Mouse (Mus musculus) lung, embryonic 15.5 days (tissue): ENCODE data around the gene Mymk. TPM values are rescaled to one million over a fixed set of nuclear protein-coding genes. Genes with fewer than 3 reads are reported as not detected.

Experiments used
- ATAC-seq: fragments of 200-750 bp; cut with Nextera tagmentation; 2 replicates; pipeline ENCODE4 v1.8.0; 2017; ENCODE audit warnings: moderate number of reproducible peaks, borderline replicate concordance; ENCODE audit not compliant: low FRiP score, low TSS enrichment; ENCODE audit errors: extremely low read depth
- H3K27ac ChIP-seq: fragments of 300-500 bp; sonication (generic); 2 replicates; pipeline ENCODE4 v1.5.1; 2015; ENCODE audit warnings: moderate library complexity, mild to moderate bottlenecking, inconsistent platforms
- H3K27me3 ChIP-seq: fragments of 300-500 bp; sonication (generic); 2 replicates; pipeline ENCODE4 v1.6.1; 2015; ENCODE audit warnings: inconsistent platforms
- H3K36me3 ChIP-seq: fragments of 300-500 bp; sonication (generic); 2 replicates; pipeline ENCODE4 v1.6.1; 2015; ENCODE audit warnings: inconsistent platforms
- H3K4me1 ChIP-seq: fragments of 300-500 bp; sonication (generic); 2 replicates; pipeline ENCODE4 v1.6.1; 2015; ENCODE audit warnings: inconsistent platforms
- H3K4me2 ChIP-seq: fragments of 300-500 bp; sonication (generic); 2 replicates; pipeline ENCODE4 v1.6.1; 2015; ENCODE audit warnings: inconsistent platforms, mild to moderate bottlenecking, moderate library complexity
- H3K4me3 ChIP-seq: fragments of 300-500 bp; sonication (generic); 2 replicates; pipeline ENCODE4 v1.5.1; 2015; ENCODE audit warnings: mild to moderate bottlenecking, inconsistent platforms
- H3K9ac ChIP-seq: fragments of 300-500 bp; sonication (generic); 2 replicates; pipeline ENCODE4 v1.6.1; 2015; ENCODE audit warnings: inconsistent platforms
- H3K9me3 ChIP-seq: fragments of 300-500 bp; sonication (generic); 2 replicates; pipeline ENCODE4 v1.6.1; 2016; ENCODE audit warnings: inconsistent platforms
- WGBS: fragments of 180-500 bp; shearing (Covaris S2); methylation state at CpG from one replicate; pipeline ENCODE4 v1.1.7; 2015; 5-methylcytosine and 5-hydroxymethylcytosine counted together
- polyA plus RNA-seq: library from polyadenylated mRNA; unstranded; fragments of >200 nt; fragmentation: Nextera tagmentation; extraction: Ambion mirVana; gene quantifications from 2 replicates; pipeline ENCODE4 v1.2.1, GENCODE M21; 2015

Mymk gene
- polyA plus RNA-seq, 1 experiment from 2014 or later, result 0.49 TPM

GRCm38 (mm10) chr2:27079152-27079584 lies 7.2 kb upstream of the Mymk start, which contains the start of gene Adamtsl2:
Gene Adamtsl2, plus strand, starts transcription at chr2:27079379.
- peak within 1 kb of the TSS; percentile 27 for H3K4me3 ChIP-seq
- H3K36me3 ChIP-seq, result no peaks in the 10 kb centered on the region
- peak within 1 kb of the TSS; percentile 48 for H3K4me2 ChIP-seq
- H3K27me3 ChIP-seq, result peaks cover 6% of the 10 kb centered on the region; the same call in 1 of the 2 replicates
- H3K9ac ChIP-seq, result peak within 1 kb of the TSS; percentile 30
- no peaks in the 10 kb centered on the region for H3K9me3 ChIP-seq
- WGBS, result 1% methylated on average over 10 of the region's 10 CpGs
- peak within 1 kb of the TSS; percentile 34 for H3K27ac ChIP-seq
- peaks cover 50% of the 10 kb centered on the region for H3K4me1 ChIP-seq
- peak; percentile 84 for ATAC-seq

- no peak overlapping the region for H3K4me3 ChIP-seq
- no peaks in the 10 kb centered on the region for H3K9me3 ChIP-seq
- WGBS, result 39% methylated on average over 2 of the region's 2 CpGs
- no peaks in the 10 kb centered on the region for H3K36me3 ChIP-seq
- H3K27me3 ChIP-seq, result peaks cover 6% of the 10 kb centered on the region; the same call in 1 of the 2 replicates
- no peak for ATAC-seq
- H3K4me1 ChIP-seq, result peaks cover 42% of the 10 kb centered on the region
- no peak overlapping the region for H3K9ac ChIP-seq
- no peak overlapping the region for H3K4me2 ChIP-seq
- H3K27ac ChIP-seq, result peak overlapping the region; percentile 34
These were observed 6.3 kb upstream of the Mymk start for GRCm38 (mm10) chr2:27078312-27078711.

DNA sequence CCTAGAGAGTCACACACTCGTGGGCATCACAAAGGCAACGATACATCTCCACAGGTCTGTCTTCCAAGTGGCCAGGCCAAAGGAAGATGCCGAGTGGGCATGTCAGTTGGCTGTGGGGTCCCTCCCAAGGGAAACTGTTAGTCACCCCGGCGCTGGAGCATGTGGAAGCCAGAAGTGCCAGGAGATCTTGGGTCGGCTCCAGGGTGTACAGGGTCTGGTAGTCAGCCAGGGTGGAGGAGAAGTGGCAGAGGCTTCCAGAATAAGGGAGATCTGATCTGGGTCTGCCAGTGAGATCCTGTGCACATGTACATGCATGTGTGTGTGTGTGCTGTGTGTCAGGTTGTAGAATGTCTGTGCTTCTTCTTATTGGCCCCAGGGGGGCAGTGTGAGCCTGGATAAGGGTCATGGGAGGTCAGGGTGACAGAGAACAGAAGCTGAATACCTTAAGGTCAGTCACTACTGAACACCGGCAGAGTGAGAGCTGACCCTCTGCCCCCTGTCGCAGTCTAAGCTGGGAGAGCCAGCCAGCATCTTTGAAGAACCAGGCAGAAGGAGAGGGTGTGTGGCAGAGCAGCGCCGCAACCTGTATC lies 5.8 kb upstream of the Mymk start:
- H3K9ac ChIP-seq, result no peak overlapping the region
- H3K9me3 ChIP-seq, result no peaks in the 10 kb centered on the region
- ATAC-seq, result no peak
- no peak overlapping the region for H3K27ac ChIP-seq
- no peak overlapping the region for H3K4me2 ChIP-seq
- peaks cover 42% of the 10 kb centered on the region for H3K4me1 ChIP-seq
- H3K27me3 ChIP-seq, result peaks cover 6% of the 10 kb centered on the region; the same call in 1 of the 2 replicates
- no peaks in the 10 kb centered on the region for H3K36me3 ChIP-seq
- WGBS, result 55% methylated on average over 10 of the region's 10 CpGs
- no peak overlapping the region for H3K4me3 ChIP-seq

DNA sequence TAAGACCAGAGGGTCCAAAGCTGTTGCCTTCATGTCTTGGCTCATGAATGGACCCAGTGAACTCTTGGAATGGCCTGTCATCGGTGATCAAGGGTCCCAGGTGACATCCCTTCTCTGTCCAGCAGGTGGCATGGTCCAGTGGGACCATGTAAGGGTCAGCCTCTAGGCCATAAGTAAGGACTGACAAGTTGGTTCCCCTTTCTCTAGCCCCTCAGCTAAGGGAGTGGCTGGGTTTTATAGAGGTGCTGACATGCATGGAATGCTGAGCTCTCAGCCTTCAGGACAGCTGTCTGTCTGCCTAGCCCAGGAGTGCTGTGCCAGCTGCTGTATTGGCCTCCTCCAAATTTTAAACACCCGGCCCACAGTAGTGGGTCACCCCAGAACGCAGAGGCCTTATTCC lies 3.5 kb upstream of the Mymk start:
- Histone ChIP-seq H3K36me3 (no peaks in the 10 kb centered on the region), H3K4me3 (no peak overlapping the region), H3K27ac (no peak overlapping the region), H3K27me3 (0 out of 2 replicates have a peak, but pooled peaks cover 6% of the 10 kb centered on the region), H3K9ac (no peak overlapping the region), H3K4me1 (peaks cover 57% of the 10 kb centered on the region), H3K9me3 (no peaks in the 10 kb centered on the region), H3K4me2 (no peak overlapping the region)
- ATAC-seq, result no peak
- WGBS, result 59% methylated on average over 3 of the region's 3 CpGs

DNA sequence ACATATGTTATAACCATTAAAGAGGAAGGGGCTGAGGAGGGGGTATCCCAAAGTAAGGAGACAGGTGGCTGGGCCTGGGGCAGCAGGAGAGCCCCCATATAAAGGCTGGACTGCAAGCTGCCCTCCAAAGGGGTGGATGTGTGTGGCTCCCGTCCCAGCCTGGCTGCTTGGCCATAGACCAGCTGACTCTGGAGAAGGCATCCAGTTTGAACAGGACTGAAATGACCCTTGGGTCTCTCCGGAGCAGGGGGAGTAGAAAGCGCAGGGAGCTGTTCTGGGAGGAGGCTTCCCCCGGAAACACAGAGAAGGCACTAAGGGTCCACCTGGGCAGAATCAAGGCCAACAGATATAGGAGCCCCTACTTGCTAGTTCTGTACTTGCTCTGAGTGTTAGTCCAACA lies 2.8 kb upstream of the Mymk start:
- H3K4me2 ChIP-seq, result no peak overlapping the region
- peak overlapping the region; percentile 33; the same call in 1 of the 2 replicates for H3K27ac ChIP-seq
- H3K9me3 ChIP-seq, result no peaks in the 10 kb centered on the region
- no peak overlapping the region for H3K9ac ChIP-seq
- H3K27me3 ChIP-seq, result 0 out of 2 replicates have a peak, but pooled peaks cover 6% of the 10 kb centered on the region
- H3K36me3 ChIP-seq, result no peaks in the 10 kb centered on the region
- no peak for ATAC-seq
- H3K4me3 ChIP-seq, result no peak overlapping the region
- H3K4me1 ChIP-seq, result peaks cover 58% of the 10 kb centered on the region
- WGBS, result 54% methylated on average over 4 of the region's 4 CpGs

- H3K27ac ChIP-seq, result no peak overlapping the region
- H3K36me3 ChIP-seq, result no peaks in the 10 kb centered on the region
- H3K27me3 ChIP-seq, result 0 out of 2 replicates have a peak, but pooled peaks cover 6% of the 10 kb centered on the region
- peaks cover 44% of the 10 kb centered on the region for H3K4me1 ChIP-seq
- no peak overlapping the region for H3K4me3 ChIP-seq
- 60% methylated on average over 4 of the region's 4 CpGs for WGBS
- no peaks in the 10 kb centered on the region for H3K9me3 ChIP-seq
- no peak for ATAC-seq
- H3K4me2 ChIP-seq, result no peak overlapping the region
- H3K9ac ChIP-seq, result no peak overlapping the region
These were observed 1.4 kb upstream of the Mymk start for GRCm38 (mm10) chr2:27073407-27073806.

GRCm38 (mm10) chr2:27071137-27071536 lies 842 bp downstream of the Mymk start:
- Histone ChIP-seq H3K4me2 (no peak overlapping the region), H3K36me3 (no peaks in the 10 kb centered on the region), H3K9me3 (no peaks in the 10 kb centered on the region), H3K27ac (peak overlapping the region; percentile 35; the same call in 1 of the 2 replicates), H3K27me3 (no peaks in the 10 kb centered on the region), H3K4me1 (peaks cover 32% of the 10 kb centered on the region), H3K9ac (no peak overlapping the region), H3K4me3 (no peak overlapping the region)
- ATAC-seq, result peak; percentile 56; the same call in 1 of the 2 replicates
- 6% methylated on average over 4 of the region's 4 CpGs for WGBS

GRCm38 (mm10) chr2:27070247-27070813 lies 1.6 kb downstream of the Mymk start:
- Histone ChIP-seq H3K27me3 (no peaks in the 10 kb centered on the region), H3K36me3 (no peaks in the 10 kb centered on the region), H3K4me1 (peaks cover 29% of the 10 kb centered on the region), H3K9me3 (no peaks in the 10 kb centered on the region), H3K4me2 (no peak overlapping the region), H3K4me3 (no peak overlapping the region), H3K9ac (no peak overlapping the region), H3K27ac (no peak overlapping the region)
- ATAC-seq, result no peak
- WGBS, result 69% methylated on average over 2 of the region's 2 CpGs

- no peak overlapping the region for H3K4me2 ChIP-seq
- 57% methylated on average over 3 of the region's 3 CpGs for WGBS
- ATAC-seq, result no peak
These were observed 2.3 kb downstream of the Mymk start for GRCm38 (mm10) chr2:27069646-27070045.

GRCm38 (mm10) chr2:27067996-27068395 lies 4.0 kb downstream of the Mymk start:
- H3K36me3 ChIP-seq, result no peaks in the 10 kb centered on the region
- H3K27me3 ChIP-seq, result no peaks in the 10 kb centered on the region
- no peak for ATAC-seq
- no peak overlapping the region for H3K9ac ChIP-seq
- H3K4me1 ChIP-seq, result peaks cover 18% of the 10 kb centered on the region
- no peak overlapping the region for H3K27ac ChIP-seq
- H3K4me2 ChIP-seq, result no peak overlapping the region
- 25% methylated on average over 2 of the region's 2 CpGs for WGBS
- no peak overlapping the region for H3K4me3 ChIP-seq
- no peaks in the 10 kb centered on the region for H3K9me3 ChIP-seq

More at GRCm38 (mm10) chr2:27069646-27070045, 2.3 kb downstream of the Mymk start:
- H3K9me3 ChIP-seq, result no peaks in the 10 kb centered on the region
- H3K36me3 ChIP-seq, result no peaks in the 10 kb centered on the region
- H3K4me3 ChIP-seq, result no peak overlapping the region
- no peak overlapping the region for H3K9ac ChIP-seq
- peaks cover 22% of the 10 kb centered on the region for H3K4me1 ChIP-seq
- no peak overlapping the region for H3K27ac ChIP-seq
- no peaks in the 10 kb centered on the region for H3K27me3 ChIP-seq

DNA sequence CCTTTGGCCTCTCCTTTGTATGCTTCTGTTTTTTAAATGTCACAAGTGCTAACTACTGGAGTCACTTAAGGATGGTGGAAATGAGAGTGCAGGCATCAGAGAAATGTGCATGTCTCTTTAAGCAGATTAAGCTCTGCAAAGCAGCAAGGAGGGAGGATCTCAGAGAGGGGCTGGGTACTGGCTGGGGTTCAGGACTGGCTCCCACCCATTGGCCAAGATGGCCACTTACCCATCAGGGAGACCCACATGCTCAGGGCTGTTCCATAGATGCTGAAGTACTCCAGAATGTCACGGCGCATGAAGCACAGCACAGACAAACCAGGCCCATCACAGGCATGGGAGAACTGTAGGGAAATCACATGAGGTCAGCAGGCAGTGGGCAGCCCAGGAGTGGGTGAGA lies 4.9 kb downstream of the Mymk start:
- Histone ChIP-seq H3K4me3 (no peak overlapping the region), H3K27ac (no peak overlapping the region), H3K36me3 (no peaks in the 10 kb centered on the region), H3K27me3 (no peaks in the 10 kb centered on the region), H3K9ac (no peak overlapping the region), H3K9me3 (no peaks in the 10 kb centered on the region), H3K4me2 (no peak overlapping the region), H3K4me1 (peaks cover 18% of the 10 kb centered on the region)
- WGBS, result 80% methylated on average over 2 of the region's 2 CpGs
- ATAC-seq, result no peak

DNA sequence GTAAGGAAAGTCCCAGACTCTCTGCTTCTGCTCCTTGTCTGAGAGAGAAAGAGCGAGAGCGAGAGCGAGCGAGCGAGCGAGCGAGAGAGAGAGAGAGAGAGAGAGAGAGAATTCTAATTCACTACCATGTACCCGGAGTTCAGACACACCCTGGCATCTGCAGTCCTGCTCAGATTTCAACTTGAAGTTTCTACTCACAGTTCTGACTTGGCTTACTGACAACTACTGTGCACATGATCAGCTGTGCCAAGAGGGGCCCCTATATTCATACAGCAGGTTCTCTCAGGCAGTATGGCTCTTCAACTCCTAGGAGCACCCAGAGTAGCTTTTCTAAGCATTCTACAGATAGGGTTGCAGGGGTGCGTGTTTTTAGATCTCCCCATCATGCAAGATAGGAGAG lies 12.8 kb downstream of the Mymk start:
- no peaks in the 10 kb centered on the region for H3K9me3 ChIP-seq
- 0 out of 2 replicates have a peak overlapping the region, but pooled peaks have one; percentile 38 for H3K27ac ChIP-seq
- no peaks in the 10 kb centered on the region for H3K27me3 ChIP-seq
- H3K4me1 ChIP-seq, result peaks cover 14% of the 10 kb centered on the region
- no peak overlapping the region for H3K4me3 ChIP-seq
- no peak overlapping the region for H3K9ac ChIP-seq
- H3K4me2 ChIP-seq, result no peak overlapping the region
- 57% methylated on average over 9 of the region's 9 CpGs for WGBS
- ATAC-seq, result no peak
- H3K36me3 ChIP-seq, result no peaks in the 10 kb centered on the region
